Mouse (Mus musculus) embryonic facial prominence, embryonic 14.5 days (tissue): Measurements from ENCODE around the gene Ucn. TPM values are rescaled to one million over a fixed set of nuclear protein-coding genes. Genes with fewer than 3 reads are reported as not detected.

Source experiments
- ATAC-seq: fragments of 200-750 bp; cut with Nextera tagmentation; 2 replicates; pipeline ENCODE4 v1.8.0; 2017; ENCODE audit warnings: low read depth, moderate number of reproducible peaks, moderate TSS enrichment
- DNase-seq: peaks from one replicate; pipeline ENCODE4 v3.0.0-alpha.2; 2015; ENCODE audit warnings: low spot score
- H3K27ac ChIP-seq: fragments of 300-500 bp; sonication (generic); replicated peaks from 2 replicates; pipeline ENCODE4 v1.5.1; 2014; ENCODE audit warnings: low read depth, mild to moderate bottlenecking, low read length, moderate library complexity
- H3K27me3 ChIP-seq: fragments of 300-500 bp; sonication (generic); replicated peaks from 2 replicates; pipeline ENCODE4 v1.6.1; 2014; ENCODE audit warnings: low read length; ENCODE audit not compliant: control insufficient read depth, insufficient read depth
- H3K36me3 ChIP-seq: fragments of 300-500 bp; sonication (generic); 2 replicates; pipeline ENCODE4 v1.6.1; 2014; ENCODE audit warnings: low read length, mixed read lengths; ENCODE audit not compliant: control insufficient read depth, insufficient read depth
- H3K4me1 ChIP-seq: fragments of 300-500 bp; sonication (generic); 2 replicates; pipeline ENCODE4 v1.6.1; 2014; ENCODE audit warnings: antibody characterized with exemption, low read length; ENCODE audit not compliant: control insufficient read depth, insufficient read depth
- H3K4me2 ChIP-seq: fragments of 300-500 bp; sonication (generic); 2 replicates; pipeline ENCODE4 v1.6.1; 2014; ENCODE audit warnings: low read depth, mild to moderate bottlenecking, low read length, moderate library complexity, mixed read lengths
- H3K4me3 ChIP-seq: fragments of 300-500 bp; sonication (generic); 2 replicates; pipeline ENCODE4 v1.5.1; 2014; ENCODE audit warnings: low read depth, mild to moderate bottlenecking, low read length
- H3K9ac ChIP-seq: fragments of 300-500 bp; sonication (generic); 2 replicates; pipeline ENCODE4 v1.6.1; 2014; ENCODE audit warnings: low read depth, mild to moderate bottlenecking, low read length, moderate library complexity, mixed read lengths
- H3K9me3 ChIP-seq: fragments of 300-500 bp; sonication (generic); 2 replicates; pipeline ENCODE4 v1.6.1; 2016; ENCODE audit warnings: low read length; ENCODE audit not compliant: control insufficient read depth
- WGBS: fragments of 180-500 bp; shearing (Covaris S2); extraction: QIAGEN DNeasy Blood & Tissue Kit; methylation state at CpG from one replicate; pipeline ENCODE4 v1.1.7; 2014; 5-methylcytosine and 5-hydroxymethylcytosine counted together
- polyA plus RNA-seq: library from polyadenylated mRNA; unstranded; fragments of >200 nt; fragmentation: Nextera tagmentation; extraction: Ambion mirVana; gene quantifications from 2 replicates; pipeline ENCODE4 v1.2.1, GENCODE M21; 2014

Ucn gene
- polyA plus RNA-seq, 1 experiment from 2014 or later, result 0.39 TPM

DNA sequence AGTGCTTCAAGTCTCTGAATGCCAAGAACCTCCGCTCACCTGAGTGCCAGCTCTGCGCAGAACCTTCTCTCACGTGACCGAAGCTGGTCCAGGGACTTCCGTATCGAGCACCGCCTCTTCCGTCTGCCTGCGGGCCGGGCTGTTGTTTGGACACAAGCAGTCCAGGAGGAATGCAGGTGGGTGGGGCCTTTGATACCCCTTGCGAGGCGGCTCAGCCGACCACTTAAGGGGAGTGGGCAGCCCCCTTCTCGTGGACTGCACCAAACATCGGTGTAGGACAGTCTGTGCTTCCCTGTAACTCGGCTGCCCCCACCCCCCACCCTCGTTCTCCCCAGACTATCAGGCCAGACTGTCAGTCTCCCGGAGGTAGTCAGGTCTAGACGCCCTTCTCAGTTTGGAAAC is 15.5 kb upstream of the Ucn start, which contains the start of gene Mpv17:
TSS of gene Mpv17 (minus strand) at position 100 of the 402 bp plus-strand sequence.
- peaks cover 42% of the 10 kb centered on the region for H3K36me3 ChIP-seq
- peak; percentile 95 for DNase-seq
- H3K9me3 ChIP-seq, result no peaks in the 10 kb centered on the region
- H3K4me3 ChIP-seq, result peak within 1 kb of the TSS; percentile 56
- H3K27me3 ChIP-seq, result no peaks in the 10 kb centered on the region
- peak within 1 kb of the TSS; percentile 67 for H3K27ac ChIP-seq
- peak within 1 kb of the TSS; percentile 67 for H3K9ac ChIP-seq
- peaks cover 5% of the 10 kb centered on the region; the same call in 1 of the 2 replicates for H3K4me1 ChIP-seq
- WGBS, result under 1% methylated on average over 19 of the region's 19 CpGs
- ATAC-seq, result peak; percentile 96
- peak within 1 kb of the TSS; percentile 53 for H3K4me2 ChIP-seq

DNA sequence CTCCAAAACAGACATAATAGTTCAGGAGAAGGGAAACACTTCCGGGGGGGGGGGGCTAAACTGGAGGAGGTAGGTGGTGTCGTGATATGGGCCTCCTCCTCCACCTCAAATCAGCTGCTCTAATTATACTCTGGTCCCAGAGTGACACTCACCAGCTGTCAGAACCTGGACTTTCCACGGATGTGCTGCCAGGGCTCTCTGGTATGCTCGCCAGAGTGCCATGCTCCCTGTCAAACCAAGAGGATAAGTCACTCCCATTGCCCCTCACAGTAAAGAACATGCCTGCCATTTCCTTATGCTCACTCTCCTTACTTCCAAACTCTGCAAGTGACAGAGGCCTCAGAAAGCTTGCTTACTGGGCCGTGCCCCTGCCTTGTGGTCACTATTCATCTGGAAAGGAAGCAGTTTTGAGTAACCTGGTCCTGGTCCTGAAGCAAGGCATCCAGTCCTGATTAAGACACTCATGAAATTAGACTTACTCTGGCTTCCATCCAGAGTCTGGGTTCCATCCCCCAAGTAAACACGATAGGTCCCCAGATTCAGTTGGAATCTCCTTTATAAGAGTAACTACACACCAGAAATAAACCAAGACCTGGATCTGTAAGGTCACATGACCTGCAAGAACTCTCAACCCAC is 15.0 kb upstream of the Ucn start:
- H3K27me3 ChIP-seq, result no peaks in the 10 kb centered on the region
- peaks cover 5% of the 10 kb centered on the region; the same call in 1 of the 2 replicates for H3K4me1 ChIP-seq
- H3K27ac ChIP-seq, result 0 out of 2 replicates have a peak overlapping the region, but pooled peaks have one; percentile 67
- ATAC-seq, result 0 out of 2 replicates have a peak, but pooled peaks have one; percentile 3
- peak overlapping the region; percentile 56 for H3K4me3 ChIP-seq
- no peaks in the 10 kb centered on the region for H3K9me3 ChIP-seq
- DNase-seq, result no peak
- 41% methylated on average over 6 of the region's 6 CpGs for WGBS
- H3K9ac ChIP-seq, result peak overlapping the region; percentile 67
- peaks cover 40% of the 10 kb centered on the region for H3K36me3 ChIP-seq
- H3K4me2 ChIP-seq, result peak overlapping the region; percentile 53

DNA sequence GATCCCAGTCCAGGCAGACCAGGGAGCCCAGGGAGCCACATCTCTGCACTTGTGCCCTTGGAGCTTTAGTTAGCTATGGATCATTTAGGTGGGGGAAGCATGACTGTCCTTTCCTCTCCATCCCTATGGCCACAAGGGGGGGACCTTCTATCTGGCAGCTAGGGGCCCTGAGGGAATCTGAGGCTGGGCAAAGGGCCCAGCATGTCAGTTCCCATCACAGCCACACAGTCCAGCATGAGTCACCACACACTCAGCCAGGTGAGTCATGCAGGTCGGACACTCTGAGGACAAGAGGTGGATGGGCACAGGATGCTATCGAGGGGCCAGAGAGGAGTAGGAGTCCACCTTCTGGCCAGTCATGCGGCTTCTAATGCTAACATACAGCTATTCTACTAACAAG is 13.1 kb upstream of the Ucn start:
- Histone ChIP-seq H3K9me3 (no peaks in the 10 kb centered on the region), H3K27ac (no peak overlapping the region), H3K9ac (no peak overlapping the region), H3K36me3 (peaks cover 27% of the 10 kb centered on the region), H3K27me3 (no peaks in the 10 kb centered on the region), H3K4me1 (peaks cover 5% of the 10 kb centered on the region; the same call in 1 of the 2 replicates), H3K4me3 (no peak overlapping the region), H3K4me2 (no peak overlapping the region)
- ATAC-seq, result no peak
- no peak for DNase-seq
- WGBS, result 97% methylated on average over 3 of the region's 3 CpGs

DNA sequence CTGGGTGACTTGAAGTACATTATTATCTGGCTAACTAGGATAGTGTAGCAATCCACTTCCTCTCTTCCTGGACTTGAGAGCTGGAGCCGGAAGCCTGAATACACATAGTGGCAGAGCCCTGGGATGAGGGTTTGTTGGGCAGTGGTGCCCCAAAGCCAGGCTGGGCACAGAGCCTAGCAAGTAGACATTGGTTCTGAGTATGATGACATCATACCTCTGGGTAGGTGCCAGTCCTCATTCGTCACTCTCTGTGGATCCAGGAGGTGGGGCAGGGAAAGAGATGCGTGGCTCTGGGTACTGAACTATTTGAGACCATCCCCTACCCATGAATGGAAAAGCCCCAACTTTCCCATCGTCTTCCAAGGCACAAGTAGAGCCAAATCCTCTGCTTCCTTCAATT is 11.2 kb upstream of the Ucn start:
- Histone ChIP-seq H3K4me1 (peaks cover 5% of the 10 kb centered on the region; the same call in 1 of the 2 replicates), H3K4me2 (no peak overlapping the region), H3K4me3 (no peak overlapping the region), H3K9me3 (no peaks in the 10 kb centered on the region), H3K27me3 (no peaks in the 10 kb centered on the region), H3K27ac (no peak overlapping the region), H3K36me3 (peaks cover 30% of the 10 kb centered on the region; the same call in 1 of the 2 replicates), H3K9ac (no peak overlapping the region)
- DNase-seq, result no peak
- ATAC-seq, result no peak
- WGBS, result 90% methylated on average over 4 of the region's 4 CpGs

DNA sequence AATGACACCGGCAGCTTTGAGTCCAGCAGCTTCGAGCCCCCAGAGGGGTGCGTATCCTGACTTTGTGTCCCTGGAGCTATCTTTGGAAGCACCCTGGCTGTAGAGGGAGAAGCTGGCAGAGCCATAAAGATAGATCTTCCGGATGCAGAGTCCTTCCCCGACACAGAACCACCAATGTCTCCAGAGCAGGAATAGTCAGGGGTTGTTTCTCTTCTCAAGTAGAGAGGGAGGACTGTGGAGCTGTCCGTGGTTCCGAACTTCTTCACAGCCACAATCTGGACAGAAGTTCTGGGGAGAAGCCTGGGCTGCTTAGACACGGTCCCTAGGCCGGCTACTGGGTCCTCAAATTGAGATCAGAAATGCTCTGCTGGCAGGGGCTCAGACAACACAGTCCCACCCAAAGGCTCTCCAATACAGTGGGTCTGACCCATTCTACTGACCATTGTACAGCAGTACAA is 368 bp upstream of the Ucn start:
- peak overlapping the region; percentile 38; the same call in 1 of the 2 replicates for H3K4me2 ChIP-seq

DNA sequence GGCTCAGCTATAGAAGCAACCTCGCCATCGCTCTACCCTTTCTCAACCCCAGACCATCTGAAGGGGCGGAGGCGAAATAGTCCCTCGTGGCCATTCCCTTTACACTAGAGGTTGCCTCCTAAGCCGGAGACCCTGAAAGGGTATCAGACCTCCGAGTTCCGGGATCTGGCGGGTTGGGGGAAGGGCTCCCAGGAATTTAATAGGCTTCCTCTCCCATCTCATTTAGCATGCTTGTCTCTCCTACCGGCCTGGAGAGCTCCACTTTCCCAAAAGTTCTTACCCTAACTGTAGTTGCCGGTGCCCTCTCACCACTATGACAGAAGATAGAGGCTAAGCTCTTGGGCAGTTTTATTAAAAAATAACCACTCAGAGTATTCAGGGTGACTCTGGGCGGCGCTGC is 971 bp downstream of the Ucn start:
- ATAC-seq (no peak), DNase-seq (no peak)
- Histone ChIP-seq H3K9ac (no peak overlapping the region), H3K4me3 (peak overlapping the region; percentile 21), H3K9me3 (no peaks in the 10 kb centered on the region), H3K4me2 (peak overlapping the region; percentile 38), H3K27me3 (peaks cover 66% of the 10 kb centered on the region), H3K27ac (no peak overlapping the region), H3K36me3 (0 out of 2 replicates have a peak, but pooled peaks cover 10% of the 10 kb centered on the region), H3K4me1 (no peaks in the 10 kb centered on the region)
- under 1% methylated on average over 12 of the region's 13 CpGs for WGBS

More for the DNA sequence above, 368 bp upstream of the Ucn start:
- H3K27me3 ChIP-seq, result peaks cover 61% of the 10 kb centered on the region
- WGBS, result 14% methylated on average over 9 of the region's 9 CpGs
- H3K36me3 ChIP-seq, result peaks cover 14% of the 10 kb centered on the region
- no peak overlapping the region for H3K9ac ChIP-seq
- H3K9me3 ChIP-seq, result no peaks in the 10 kb centered on the region
- no peak for ATAC-seq
- no peak overlapping the region for H3K27ac ChIP-seq
- DNase-seq, result peak; percentile 48
- peak overlapping the region; percentile 21; the same call in 1 of the 2 replicates for H3K4me3 ChIP-seq
- no peaks in the 10 kb centered on the region for H3K4me1 ChIP-seq

DNA sequence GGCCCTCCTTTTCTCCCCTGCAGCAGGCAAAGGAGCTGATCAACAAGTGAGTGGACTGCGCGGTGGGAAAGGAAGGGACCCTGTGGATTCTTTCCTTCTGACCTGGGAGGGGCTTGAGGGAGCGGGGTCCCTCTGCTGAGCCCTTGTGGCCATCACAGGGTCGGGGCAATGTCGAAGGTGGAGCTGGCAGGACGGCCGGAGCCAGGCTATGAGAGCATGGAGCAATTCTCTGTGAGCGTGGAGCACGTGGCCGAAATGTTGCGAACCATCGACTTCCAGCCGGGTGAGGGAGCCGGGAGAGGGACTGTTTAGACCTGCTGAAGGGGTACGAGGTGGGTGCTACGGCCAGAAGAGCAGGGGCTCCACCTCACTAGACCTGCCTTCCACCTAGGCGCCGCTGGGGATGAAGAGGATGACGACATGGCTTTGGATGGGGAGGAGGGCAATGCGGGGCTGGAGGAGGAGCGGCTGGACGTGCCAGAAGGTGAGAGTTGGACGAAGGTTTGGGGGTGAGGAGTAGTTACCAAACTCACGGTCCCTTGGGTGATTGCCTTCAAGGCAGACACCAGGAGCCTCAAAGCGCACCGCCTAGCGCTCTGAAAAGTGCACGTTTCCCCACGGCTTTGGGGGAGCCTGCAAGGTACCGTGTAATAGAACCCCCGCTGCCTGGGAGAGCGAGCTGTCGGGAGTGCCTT is 1.8 kb downstream of the Ucn start:
- DNase-seq (no peak), ATAC-seq (0 out of 2 replicates have a peak, but pooled peaks have one; percentile 30)
- Histone ChIP-seq H3K27me3 (peaks cover 66% of the 10 kb centered on the region), H3K4me3 (no peak overlapping the region), H3K9ac (no peak overlapping the region), H3K4me1 (no peaks in the 10 kb centered on the region), H3K4me2 (peak overlapping the region; percentile 38; the same call in 1 of the 2 replicates), H3K27ac (no peak overlapping the region), H3K36me3 (0 out of 2 replicates have a peak, but pooled peaks cover 8% of the 10 kb centered on the region), H3K9me3 (no peaks in the 10 kb centered on the region)
- 2% methylated on average over 28 of the region's 33 CpGs for WGBS

DNA sequence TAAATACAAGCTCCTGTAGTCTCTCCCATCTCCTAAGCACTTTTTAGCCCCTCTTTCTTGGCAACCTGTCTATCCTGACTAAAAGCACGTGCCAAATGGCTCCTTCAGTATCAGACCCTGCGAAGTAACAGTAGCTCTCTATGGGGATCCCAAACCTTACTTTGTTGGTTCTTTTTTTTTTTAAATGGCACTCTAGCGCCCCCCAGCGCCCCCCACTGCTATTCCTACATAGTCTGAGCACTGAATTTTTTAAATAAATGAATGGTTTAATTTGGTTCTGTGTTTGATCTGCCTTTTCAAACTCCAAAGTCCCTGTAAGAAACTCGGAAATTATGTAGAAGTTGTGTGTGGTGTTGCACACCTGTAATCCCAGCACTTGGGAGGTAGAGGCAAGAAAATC is 12.6 kb downstream of the Ucn start:
- Histone ChIP-seq H3K27me3 (no peaks in the 10 kb centered on the region), H3K9me3 (no peaks in the 10 kb centered on the region), H3K4me1 (no peaks in the 10 kb centered on the region), H3K36me3 (no peaks in the 10 kb centered on the region), H3K4me2 (no peak overlapping the region), H3K4me3 (no peak overlapping the region), H3K9ac (no peak overlapping the region), H3K27ac (no peak overlapping the region)
- WGBS, result 43% methylated on average over 5 of the region's 5 CpGs
- DNase-seq (no peak), ATAC-seq (no peak)
